Mouse (Mus musculus): ENCODE data around the gene Xxylt1. TPM values are rescaled to one million over a fixed set of nuclear protein-coding genes. Genes with fewer than 3 reads are reported as not detected.

Xxylt1 gene
- total and polyA plus RNA-seq, 2 experiments from 2014 or later: 21.0 to 32.8 TPM

GRCm38 (mm10) chr16:31027675-31028074 is 53.6 kb downstream of the Xxylt1 start:
- H3K9me3 ChIP-seq (ENCODE audit: low read length): no peaks in the 10 kb centered on the region
- H3K4me2 ChIP-seq (ENCODE audit: low read depth, low read length): no peak overlapping the region
- TF ChIP-seq CTCF (IDR thresholded peaks at IDR 0.05; ENCODE audit: low read depth): no peak
- H3K27me3 ChIP-seq (ENCODE audit: insufficient read depth, low read length): no peaks in the 10 kb centered on the region
- peaks cover 3% of the 10 kb centered on the region; the same call in 1 of the 2 replicates for H3K4me1 ChIP-seq (ENCODE audit: insufficient read depth, low read length)
- H3K36me3 ChIP-seq (ENCODE audit: insufficient read depth, low read length): no peaks in the 10 kb centered on the region
- ATAC-seq (no peak), DNase-seq (ENCODE audit: low spot score) (no peak)
- H3K27ac ChIP-seq: no peak overlapping the region
- no peak overlapping the region for H3K9ac ChIP-seq (replicated peaks; ENCODE audit: low read length)
- no peak overlapping the region for H3K4me3 ChIP-seq (ENCODE audit: low read length)

DNA sequence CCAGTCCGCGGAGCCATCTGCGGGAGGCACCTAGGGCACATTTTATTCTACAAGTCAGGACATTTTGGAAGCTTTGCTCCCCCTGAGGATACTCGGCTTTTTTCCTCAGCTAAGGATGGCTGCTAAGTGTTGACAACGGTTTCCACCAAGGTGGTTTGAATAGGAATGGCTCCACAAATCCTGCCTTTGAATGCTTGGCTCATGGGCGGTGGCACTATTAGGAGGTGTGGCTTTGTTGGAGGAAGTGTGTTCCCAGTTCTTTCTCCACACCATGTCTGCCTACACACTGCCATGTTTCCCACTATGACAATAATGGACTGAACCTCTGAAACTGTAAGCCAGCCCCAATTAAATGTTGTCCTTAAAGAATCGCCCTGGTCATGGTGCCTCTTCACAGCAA is 55.7 kb downstream of the Xxylt1 start:
- Histone ChIP-seq H3K27ac (no peak overlapping the region), H3K9ac (replicated peaks; ENCODE audit: low read length) (no peak overlapping the region), H3K4me1 (ENCODE audit: insufficient read depth, low read length) (peaks cover 10% of the 10 kb centered on the region; the same call in 1 of the 2 replicates), H3K9me3 (ENCODE audit: low read length) (no peaks in the 10 kb centered on the region), H3K4me2 (ENCODE audit: low read depth, low read length) (no peak overlapping the region), H3K4me3 (ENCODE audit: low read length) (no peak overlapping the region), H3K27me3 (ENCODE audit: insufficient read depth, low read length) (no peaks in the 10 kb centered on the region), H3K36me3 (ENCODE audit: insufficient read depth, low read length) (no peaks in the 10 kb centered on the region)
- TF ChIP-seq CTCF (IDR thresholded peaks at IDR 0.05; ENCODE audit: low read depth): no peak
- DNase-seq (ENCODE audit: low spot score) (no peak), ATAC-seq (no peak)
- WGBS: 94% methylated on average over 7 of the region's 7 CpGs

DNA sequence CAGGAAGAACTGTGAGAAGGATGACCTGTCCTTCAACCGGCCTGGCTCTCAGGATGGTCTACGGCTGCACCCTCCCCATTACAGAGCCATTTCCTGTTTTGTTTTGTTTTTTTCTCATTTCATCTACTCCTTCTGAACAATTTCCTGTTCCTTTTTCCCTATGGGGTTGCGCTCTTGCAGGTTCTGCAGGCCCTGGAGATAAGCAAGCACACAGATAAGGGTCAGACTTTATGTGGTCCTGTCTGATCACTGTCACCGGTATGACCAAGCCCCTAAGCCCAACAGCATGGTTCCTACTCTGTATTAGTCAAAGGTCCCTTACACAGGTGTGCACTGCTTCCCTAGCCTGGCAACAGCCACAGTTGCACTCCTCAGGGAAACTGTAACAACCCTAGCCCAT is 56.2 kb downstream of the Xxylt1 start:
- H3K9me3 ChIP-seq (ENCODE audit: low read length): no peaks in the 10 kb centered on the region
- TF ChIP-seq CTCF (IDR thresholded peaks at IDR 0.05; ENCODE audit: low read depth): no peak
- peaks cover 10% of the 10 kb centered on the region; the same call in 1 of the 2 replicates for H3K4me1 ChIP-seq (ENCODE audit: insufficient read depth, low read length)
- no peaks in the 10 kb centered on the region for H3K27me3 ChIP-seq (ENCODE audit: insufficient read depth, low read length)
- H3K36me3 ChIP-seq (ENCODE audit: insufficient read depth, low read length): no peaks in the 10 kb centered on the region
- H3K27ac ChIP-seq: no peak overlapping the region
- DNase-seq (ENCODE audit: low spot score): no peak
- H3K9ac ChIP-seq (replicated peaks; ENCODE audit: low read length): no peak overlapping the region
- ATAC-seq: no peak
- no peak overlapping the region for H3K4me2 ChIP-seq (ENCODE audit: low read depth, low read length)
- WGBS: 86% methylated on average over 4 of the region's 4 CpGs
- H3K4me3 ChIP-seq (ENCODE audit: low read length): no peak overlapping the region

GRCm38 (mm10) chr16:31024221-31024620 is 57.0 kb downstream of the Xxylt1 start:
- 65% methylated on average over 7 of the region's 7 CpGs for WGBS
- ATAC-seq: no peak

DNA sequence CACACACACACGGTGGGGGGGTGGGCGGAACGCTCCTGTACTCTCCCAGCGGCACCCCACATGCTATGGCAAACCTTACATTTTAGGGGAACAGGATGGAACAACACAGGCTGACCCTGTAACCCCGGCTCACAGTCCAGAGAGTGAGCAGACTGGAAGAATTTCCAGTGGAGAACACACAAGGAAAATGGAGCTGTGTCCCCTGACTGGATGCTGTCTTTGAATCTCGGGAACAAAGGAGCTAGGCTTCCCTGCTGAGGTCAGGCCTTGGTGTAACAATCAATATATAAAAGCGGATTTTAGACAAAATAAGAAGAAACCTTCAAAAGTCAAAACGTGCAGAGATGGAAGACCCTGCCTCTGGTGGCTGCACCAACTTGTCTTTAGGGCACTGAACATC is 57.4 kb downstream of the Xxylt1 start:
- Histone ChIP-seq H3K4me1 (ENCODE audit: insufficient read depth, low read length) (peaks cover 11% of the 10 kb centered on the region), H3K36me3 (ENCODE audit: insufficient read depth, low read length) (no peaks in the 10 kb centered on the region), H3K9ac (replicated peaks; ENCODE audit: low read length) (no peak overlapping the region), H3K9me3 (ENCODE audit: low read length) (no peaks in the 10 kb centered on the region), H3K4me3 (ENCODE audit: low read length) (no peak overlapping the region), H3K27ac (no peak overlapping the region), H3K4me2 (ENCODE audit: low read depth, low read length) (no peak overlapping the region), H3K27me3 (ENCODE audit: insufficient read depth, low read length) (no peaks in the 10 kb centered on the region)
- ATAC-seq (no peak), DNase-seq (ENCODE audit: low spot score) (no peak)
- no peak for TF ChIP-seq CTCF (IDR thresholded peaks at IDR 0.05; ENCODE audit: low read depth)
- 52% methylated on average over 8 of the region's 8 CpGs for WGBS

More at GRCm38 (mm10) chr16:31024221-31024620, 57.0 kb downstream of the Xxylt1 start:
- H3K36me3 ChIP-seq (ENCODE audit: insufficient read depth, low read length): no peaks in the 10 kb centered on the region
- DNase-seq (ENCODE audit: low spot score): no peak
- no peak overlapping the region for H3K4me2 ChIP-seq (ENCODE audit: low read depth, low read length)
- H3K4me3 ChIP-seq (ENCODE audit: low read length): no peak overlapping the region
- no peak overlapping the region for H3K27ac ChIP-seq
- no peaks in the 10 kb centered on the region for H3K9me3 ChIP-seq (ENCODE audit: low read length)
- peaks cover 8% of the 10 kb centered on the region; the same call in 1 of the 2 replicates for H3K4me1 ChIP-seq (ENCODE audit: insufficient read depth, low read length)
- no peak for TF ChIP-seq CTCF (IDR thresholded peaks at IDR 0.05; ENCODE audit: low read depth)
- no peak overlapping the region for H3K9ac ChIP-seq (replicated peaks; ENCODE audit: low read length)
- H3K27me3 ChIP-seq (ENCODE audit: insufficient read depth, low read length): no peaks in the 10 kb centered on the region

- Histone ChIP-seq H3K4me3 (ENCODE audit: low read length) (no peak overlapping the region), H3K9me3 (ENCODE audit: low read length) (no peaks in the 10 kb centered on the region), H3K4me1 (ENCODE audit: insufficient read depth, low read length) (peaks cover 11% of the 10 kb centered on the region), H3K27ac (no peak overlapping the region), H3K27me3 (ENCODE audit: insufficient read depth, low read length) (no peaks in the 10 kb centered on the region), H3K4me2 (ENCODE audit: low read depth, low read length) (no peak overlapping the region), H3K9ac (replicated peaks; ENCODE audit: low read length) (no peak overlapping the region), H3K36me3 (ENCODE audit: insufficient read depth, low read length) (no peaks in the 10 kb centered on the region)
- TF ChIP-seq CTCF (IDR thresholded peaks at IDR 0.05; ENCODE audit: low read depth): no peak
- peak; percentile 18 for DNase-seq (ENCODE audit: low spot score)
- no peak for ATAC-seq
- WGBS: 42% methylated on average over 5 of the region's 5 CpGs
These were observed 58.9 kb downstream of the Xxylt1 start for GRCm38 (mm10) chr16:31022287-31022686.

GRCm38 (mm10) chr16:31019514-31019913 is 61.7 kb downstream of the Xxylt1 start:
- ATAC-seq: 0 out of 2 replicates have a peak, but pooled peaks have one; percentile 24

More at GRCm38 (mm10) chr16:31019514-31019913, 61.7 kb downstream of the Xxylt1 start:
- Histone ChIP-seq H3K4me3 (ENCODE audit: low read length) (no peak overlapping the region), H3K9me3 (ENCODE audit: low read length) (no peaks in the 10 kb centered on the region), H3K36me3 (ENCODE audit: insufficient read depth, low read length) (no peaks in the 10 kb centered on the region), H3K4me1 (ENCODE audit: insufficient read depth, low read length) (peaks cover 11% of the 10 kb centered on the region), H3K4me2 (ENCODE audit: low read depth, low read length) (no peak overlapping the region), H3K27me3 (ENCODE audit: insufficient read depth, low read length) (no peaks in the 10 kb centered on the region), H3K27ac (no peak overlapping the region), H3K9ac (replicated peaks; ENCODE audit: low read length) (no peak overlapping the region)
- DNase-seq (ENCODE audit: low spot score): no peak
- WGBS: 57% methylated on average over 3 of the region's 3 CpGs
- TF ChIP-seq CTCF (IDR thresholded peaks at IDR 0.05; ENCODE audit: low read depth): no peak
